Mouse (Mus musculus) liver, embryonic 16.5 days (tissue): Measurements from ENCODE around the gene Gpr22. TPM values are rescaled to one million over a fixed set of nuclear protein-coding genes. Genes with fewer than 3 reads are reported as not detected.

Experiments
- ATAC-seq: fragments of 200-750 bp; cut with Nextera tagmentation; 2 replicates; pipeline ENCODE4 v1.8.0; 2017; ENCODE audit warnings: low read depth, mild to moderate bottlenecking, moderate number of reproducible peaks, moderate library complexity
- H3K27ac ChIP-seq: fragments of 300-500 bp; sonication (generic); 2 replicates; pipeline ENCODE4 v1.5.1; 2014; ENCODE audit warnings: mild to moderate bottlenecking, low read length
- H3K27me3 ChIP-seq: fragments of 300-500 bp; sonication (generic); 2 replicates; pipeline ENCODE4 v1.6.1; 2014; ENCODE audit warnings: low read depth, low read length, mixed read lengths; ENCODE audit not compliant: control insufficient read depth, insufficient read depth
- H3K36me3 ChIP-seq: fragments of 300-500 bp; sonication (generic); 2 replicates; pipeline ENCODE4 v1.6.1; 2014; ENCODE audit warnings: mild to moderate bottlenecking; ENCODE audit not compliant: control insufficient read depth, insufficient read depth
- H3K4me1 ChIP-seq: fragments of 300-500 bp; sonication (generic); 2 replicates; pipeline ENCODE4 v1.6.1; 2014; ENCODE audit warnings: low read depth, low read length, mixed read lengths; ENCODE audit not compliant: control insufficient read depth
- H3K4me2 ChIP-seq: fragments of 300-500 bp; sonication (generic); 2 replicates; pipeline ENCODE4 v1.6.1; 2014; ENCODE audit warnings: low read depth, low read length, mixed read lengths
- H3K4me3 ChIP-seq: fragments of 300-500 bp; sonication (generic); 2 replicates; pipeline ENCODE4 v1.5.1; 2014; ENCODE audit warnings: low read depth, mild to moderate bottlenecking, low read length
- H3K9ac ChIP-seq: fragments of 300-500 bp; sonication (generic); 2 replicates; pipeline ENCODE4 v1.6.1; 2014; ENCODE audit warnings: low read depth, low read length
- H3K9me3 ChIP-seq: fragments of 300-500 bp; sonication (generic); replicated peaks from 2 replicates; pipeline ENCODE4 v1.6.1; 2016; ENCODE audit warnings: low read length; ENCODE audit not compliant: control insufficient read depth
- WGBS: fragments of 180-500 bp; shearing (Covaris S2); extraction: QIAGEN DNeasy Blood & Tissue Kit; methylation state at CpG from one replicate; pipeline ENCODE4 v1.1.7; 2014; ENCODE audit not compliant: insufficient replicate concordance; 5-methylcytosine and 5-hydroxymethylcytosine counted together
- polyA plus RNA-seq: library from polyadenylated mRNA; unstranded; fragments of >200 nt; fragmentation: Nextera tagmentation; extraction: Ambion mirVana; gene quantifications from 2 replicates; pipeline ENCODE4 v1.2.1, GENCODE M21; 2015

The Gpr22 gene
- polyA plus RNA-seq, 1 experiment from 2014 or later = 0.12 TPM

DNA sequence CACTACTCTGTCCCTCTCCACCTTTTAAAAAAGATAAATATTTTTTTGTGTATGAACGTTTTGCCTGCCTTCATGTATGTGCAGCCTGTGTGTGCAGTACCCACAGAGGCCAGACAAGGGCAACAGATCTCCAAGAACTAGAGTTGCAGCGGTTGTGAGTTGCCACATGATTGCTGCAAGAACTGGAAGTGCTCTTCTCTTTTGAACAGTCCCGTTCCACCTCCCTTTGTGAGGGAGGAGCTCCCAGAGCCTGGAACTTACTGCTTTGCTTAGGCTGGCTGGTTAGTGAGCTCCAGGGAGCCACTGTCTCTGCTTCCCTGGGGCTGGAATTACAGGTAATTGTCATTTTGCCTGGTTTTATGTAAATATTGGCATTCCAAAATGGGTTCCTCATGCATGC is 10.8 kb upstream of the Gpr22 start:
- no peak overlapping the region for H3K4me3 ChIP-seq
- H3K36me3 ChIP-seq = no peaks in the 10 kb centered on the region
- H3K9ac ChIP-seq = no peak overlapping the region
- no peaks in the 10 kb centered on the region for H3K9me3 ChIP-seq
- no peaks in the 10 kb centered on the region for H3K27me3 ChIP-seq
- H3K4me1 ChIP-seq = no peaks in the 10 kb centered on the region
- H3K4me2 ChIP-seq = no peak overlapping the region
- ATAC-seq = no peak
- H3K27ac ChIP-seq = no peak overlapping the region
- 77% methylated on average over 3 of the region's 3 CpGs for WGBS

GRCm38 (mm10) chr12:31719586-31720275 is 6.0 kb upstream of the Gpr22 start:
- WGBS = 68% methylated on average over 1 of the region's 1 CpGs
- H3K4me1 ChIP-seq = no peaks in the 10 kb centered on the region
- no peak overlapping the region for H3K9ac ChIP-seq
- ATAC-seq = no peak
- H3K36me3 ChIP-seq = no peaks in the 10 kb centered on the region
- no peaks in the 10 kb centered on the region for H3K9me3 ChIP-seq
- H3K4me2 ChIP-seq = no peak overlapping the region
- no peak overlapping the region for H3K27ac ChIP-seq
- H3K27me3 ChIP-seq = no peaks in the 10 kb centered on the region
- H3K4me3 ChIP-seq = no peak overlapping the region

DNA sequence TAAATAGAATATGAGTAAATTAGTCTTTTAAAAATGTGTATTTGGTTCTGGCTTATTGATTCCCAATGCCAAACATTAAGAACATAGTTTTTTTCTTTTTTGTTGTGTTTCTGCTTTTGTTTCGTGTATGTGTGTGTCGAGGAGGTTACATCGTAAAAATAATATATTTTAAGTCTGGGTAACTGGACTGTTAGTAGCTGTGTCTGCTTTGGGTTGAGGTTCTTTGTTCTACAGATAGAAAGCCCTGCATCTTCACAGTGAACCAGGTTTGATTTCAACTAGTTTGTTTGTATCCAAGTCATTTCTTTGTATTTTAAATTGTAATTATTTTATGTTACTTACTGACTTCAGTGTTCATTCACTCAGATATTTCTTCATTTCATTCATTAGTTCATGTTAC is 323 bp upstream of the Gpr22 start:
- no peak overlapping the region for H3K4me2 ChIP-seq
- H3K9me3 ChIP-seq = no peaks in the 10 kb centered on the region
- no peak overlapping the region for H3K4me3 ChIP-seq
- no peak overlapping the region for H3K9ac ChIP-seq
- no peak overlapping the region for H3K27ac ChIP-seq
- no peaks in the 10 kb centered on the region for H3K27me3 ChIP-seq
- no peaks in the 10 kb centered on the region for H3K4me1 ChIP-seq
- 68% methylated on average over 3 of the region's 3 CpGs for WGBS
- ATAC-seq = no peak
- no peaks in the 10 kb centered on the region for H3K36me3 ChIP-seq

DNA sequence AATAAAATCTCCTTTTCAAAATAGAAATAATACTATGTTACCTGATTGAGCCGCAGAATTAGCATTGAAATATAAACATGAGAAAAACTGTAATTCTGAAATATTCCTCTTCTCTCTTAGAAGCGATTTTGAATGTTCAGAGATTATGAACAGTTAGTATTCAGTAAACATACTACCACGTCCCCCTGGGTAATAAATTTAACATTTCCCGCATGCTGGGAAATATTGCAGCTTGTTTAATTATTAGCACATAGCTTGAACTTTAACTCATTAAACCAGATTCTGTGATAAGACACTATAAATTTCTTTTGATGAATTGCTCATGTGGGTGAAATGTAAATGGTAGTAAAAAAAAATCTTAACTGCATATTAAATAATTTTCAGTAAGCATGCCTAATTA is 1.0 kb downstream of the Gpr22 start:
- no peak overlapping the region for H3K27ac ChIP-seq

GRCm38 (mm10) chr12:31712233-31712632 is 1.5 kb downstream of the Gpr22 start:
- WGBS = 43% methylated on average over 5 of the region's 5 CpGs
- no peaks in the 10 kb centered on the region for H3K27me3 ChIP-seq
- ATAC-seq = no peak

More for the DNA sequence above, 1.0 kb downstream of the Gpr22 start:
- WGBS = 65% methylated on average over 4 of the region's 4 CpGs
- H3K4me2 ChIP-seq = no peak overlapping the region
- ATAC-seq = no peak
- no peak overlapping the region for H3K4me3 ChIP-seq
- no peak overlapping the region for H3K9ac ChIP-seq
- no peaks in the 10 kb centered on the region for H3K9me3 ChIP-seq
- no peaks in the 10 kb centered on the region for H3K36me3 ChIP-seq
- no peaks in the 10 kb centered on the region for H3K4me1 ChIP-seq
- H3K27me3 ChIP-seq = no peaks in the 10 kb centered on the region

GRCm38 (mm10) chr12:31709665-31710064 is 4.1 kb downstream of the Gpr22 start:
- ATAC-seq = no peak
- no peaks in the 10 kb centered on the region for H3K36me3 ChIP-seq
- H3K9ac ChIP-seq = no peak overlapping the region
- no peaks in the 10 kb centered on the region for H3K9me3 ChIP-seq
- H3K27ac ChIP-seq = no peak overlapping the region
- H3K4me1 ChIP-seq = no peaks in the 10 kb centered on the region
- 74% methylated on average over 6 of the region's 6 CpGs for WGBS
- H3K4me2 ChIP-seq = no peak overlapping the region
- H3K27me3 ChIP-seq = no peaks in the 10 kb centered on the region
- no peak overlapping the region for H3K4me3 ChIP-seq

More at GRCm38 (mm10) chr12:31712233-31712632, 1.5 kb downstream of the Gpr22 start:
- Histone ChIP-seq H3K9me3 (no peaks in the 10 kb centered on the region), H3K9ac (no peak overlapping the region), H3K4me1 (no peaks in the 10 kb centered on the region), H3K4me2 (no peak overlapping the region), H3K4me3 (no peak overlapping the region), H3K27ac (no peak overlapping the region), H3K36me3 (no peaks in the 10 kb centered on the region)

- H3K4me2 ChIP-seq = no peak overlapping the region
- no peaks in the 10 kb centered on the region for H3K4me1 ChIP-seq
- no peaks in the 10 kb centered on the region for H3K36me3 ChIP-seq
- no peaks in the 10 kb centered on the region for H3K27me3 ChIP-seq
- 67% methylated on average over 1 of the region's 1 CpGs for WGBS
- H3K4me3 ChIP-seq = no peak overlapping the region
- no peaks in the 10 kb centered on the region for H3K9me3 ChIP-seq
- no peak overlapping the region for H3K27ac ChIP-seq
- no peak overlapping the region for H3K9ac ChIP-seq
- ATAC-seq = no peak
Observed at GRCm38 (mm10) chr12:31707531-31707930, 6.2 kb downstream of the Gpr22 start.

DNA sequence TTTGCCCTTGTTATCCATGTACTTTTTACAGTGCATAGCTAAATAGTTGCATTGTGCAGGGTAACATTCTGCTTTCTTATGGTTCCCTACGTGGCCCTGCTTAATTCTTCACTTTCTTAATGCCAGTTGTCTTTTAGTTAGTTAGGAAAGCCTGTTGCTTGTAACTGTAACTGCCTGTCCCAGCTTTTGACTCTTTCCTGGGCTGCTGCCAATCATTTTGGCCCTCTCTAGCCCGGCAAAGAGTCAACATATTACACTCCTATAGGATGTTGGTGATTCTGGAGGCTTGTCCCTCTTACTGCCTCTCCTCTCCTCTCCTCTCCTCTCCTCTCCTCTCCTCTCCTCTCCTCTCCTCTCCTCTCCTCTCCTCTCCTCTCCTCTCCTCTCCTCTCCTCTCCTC is 7.6 kb downstream of the Gpr22 start:
- Histone ChIP-seq H3K36me3 (no peaks in the 10 kb centered on the region), H3K4me3 (no peak overlapping the region), H3K9me3 (no peaks in the 10 kb centered on the region), H3K4me1 (no peaks in the 10 kb centered on the region), H3K27me3 (no peaks in the 10 kb centered on the region), H3K4me2 (no peak overlapping the region), H3K9ac (no peak overlapping the region), H3K27ac (no peak overlapping the region)
- no peak for ATAC-seq
- WGBS = 52% methylated on average over 2 of the region's 2 CpGs

GRCm38 (mm10) chr12:31703904-31704303 is 9.8 kb downstream of the Gpr22 start:
- no peak overlapping the region for H3K4me3 ChIP-seq
- H3K9ac ChIP-seq = no peak overlapping the region
- H3K36me3 ChIP-seq = no peaks in the 10 kb centered on the region
- 67% methylated on average over 6 of the region's 6 CpGs for WGBS
- H3K4me2 ChIP-seq = no peak overlapping the region
- no peak for ATAC-seq
- H3K27ac ChIP-seq = no peak overlapping the region
- H3K27me3 ChIP-seq = no peaks in the 10 kb centered on the region
- no peaks in the 10 kb centered on the region for H3K4me1 ChIP-seq
- no peaks in the 10 kb centered on the region for H3K9me3 ChIP-seq
